Mouse (Mus musculus) limb, embryonic 14.5 days (tissue): Measurements from ENCODE around the gene Dip2c. TPM values are rescaled to one million over a fixed set of nuclear protein-coding genes. Genes with fewer than 3 reads are reported as not detected.

ENCODE experiments used
- ATAC-seq: fragments of 200-750 bp; cut with Nextera tagmentation; 2 replicates; pipeline ENCODE4 v1.8.0; 2017; ENCODE audit warnings: low read depth, moderate number of reproducible peaks, moderate TSS enrichment; ENCODE audit not compliant: low FRiP score
- DNase-seq: peaks from one replicate; pipeline ENCODE4 v3.0.0-alpha.2; 2015; ENCODE audit warnings: low spot score
- H3K27ac ChIP-seq: fragments of 300-500 bp; sonication (generic); replicated peaks from 2 replicates; pipeline ENCODE4 v1.5.1; 2014; ENCODE audit warnings: low read depth, mild to moderate bottlenecking, low read length, moderate library complexity, mixed read lengths
- H3K27me3 ChIP-seq: fragments of 300-500 bp; sonication (generic); 2 replicates; pipeline ENCODE4 v1.6.1; 2014; ENCODE audit warnings: low read length, mixed read lengths; ENCODE audit not compliant: control insufficient read depth, insufficient read depth
- H3K36me3 ChIP-seq: fragments of 300-500 bp; sonication (generic); 2 replicates; pipeline ENCODE4 v1.6.1; 2014; ENCODE audit warnings: mild to moderate bottlenecking, low read length, moderate library complexity, mixed read lengths; ENCODE audit not compliant: control insufficient read depth, insufficient read depth
- H3K4me1 ChIP-seq: fragments of 300-500 bp; sonication (generic); 2 replicates; pipeline ENCODE4 v1.6.1; 2014; ENCODE audit warnings: antibody characterized with exemption, low read length, mixed read lengths; ENCODE audit not compliant: control insufficient read depth, insufficient read depth
- H3K4me2 ChIP-seq: fragments of 300-500 bp; sonication (generic); replicated peaks from 2 replicates; pipeline ENCODE4 v1.6.1; 2014; ENCODE audit warnings: low read depth, mild to moderate bottlenecking, low read length, moderate library complexity; ENCODE audit not compliant: severe bottlenecking
- H3K4me3 ChIP-seq: fragments of 300-500 bp; sonication (generic); replicated peaks from 2 replicates; pipeline ENCODE4 v1.5.1; 2014; ENCODE audit warnings: low read length
- H3K9ac ChIP-seq: fragments of 300-500 bp; sonication (generic); 2 replicates; pipeline ENCODE4 v1.6.1; 2014; ENCODE audit warnings: mild to moderate bottlenecking, low read depth, low read length, moderate library complexity; ENCODE audit not compliant: severe bottlenecking
- H3K9me3 ChIP-seq: fragments of 300-500 bp; sonication (generic); 2 replicates; pipeline ENCODE4 v1.6.1; 2016; ENCODE audit warnings: low read length; ENCODE audit not compliant: control insufficient read depth
- POLR2A ChIP-seq: fragments of 200-500 bp; IDR thresholded peaks from 2 replicates; pipeline ENCODE4 v1.8.0; 2012; ENCODE audit warnings: inconsistent platforms, mild to moderate bottlenecking, moderate library complexity, borderline replicate concordance; ENCODE audit not compliant: insufficient read depth, insufficient read length; ENCODE audit errors: extremely low read depth
- WGBS: fragments of 180-500 bp; shearing (Covaris S2); extraction: QIAGEN DNeasy Blood & Tissue Kit; methylation state at CpG from one replicate; pipeline ENCODE4 v1.1.7; 2014; 5-methylcytosine and 5-hydroxymethylcytosine counted together
- polyA plus RNA-seq, 2 experiments: library from polyadenylated mRNA; depleted of rRNA in 1 of 2; stranded (reverse) in 1 of 2; unstranded in 1 of 2; fragments of >200 nt; fragmentation: Nextera tagmentation in 1 of 2; extraction: Ambion mirVana in 1 of 2; gene quantifications; 2 replicates each; pipeline versions ENCODE4 v1.2.1 to v1.2.3; 2012 to 2014

Dip2c gene
- polyA plus RNA-seq (2012; rRNA removed), result 11.1 and 13.0 TPM in 2 replicates
- polyA plus RNA-seq (2014; fragmentation: Nextera tagmentation; extraction: Ambion mirVana), result 10.6 and 11.5 TPM in 2 replicates

DNA sequence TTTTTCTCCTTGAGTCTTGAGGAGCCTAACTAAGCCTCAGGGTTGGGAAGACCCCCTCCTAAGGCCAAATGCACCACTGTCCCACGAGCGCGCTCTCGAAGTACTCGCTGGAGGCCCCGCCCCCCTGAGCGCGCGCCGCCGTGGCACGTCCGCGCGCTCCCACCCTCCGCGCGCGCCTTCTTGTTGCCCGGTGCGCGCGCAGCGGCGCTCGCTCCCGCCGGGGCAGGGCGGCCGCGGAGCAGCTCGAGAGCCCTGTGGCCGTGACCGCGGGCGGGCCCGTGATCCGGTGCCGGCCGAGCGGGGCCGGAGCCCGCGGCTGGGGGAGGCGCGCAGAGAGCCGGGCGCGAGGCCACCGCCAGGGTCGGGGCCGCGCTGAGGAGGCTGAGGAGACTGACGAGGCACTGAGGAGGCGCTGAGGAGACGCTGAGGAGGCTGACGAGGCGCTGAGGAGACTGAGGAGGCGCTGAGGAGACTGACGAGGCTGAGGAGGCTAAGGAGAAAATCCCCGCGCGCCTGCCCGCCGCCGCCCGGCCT lies at the start of gene Dip2c:
Dip2c (plus strand) TSS at position 207 of the 534 bp plus-strand sequence.
- DNase-seq (peak; percentile 91), ATAC-seq (peak; percentile 86)
- no peaks in the 10 kb centered on the region for H3K27me3 ChIP-seq
- peaks cover 9% of the 10 kb centered on the region; the same call in 1 of the 2 replicates for H3K4me1 ChIP-seq
- no peaks in the 10 kb centered on the region for H3K36me3 ChIP-seq
- peak within 1 kb of the TSS; percentile 93 for H3K27ac ChIP-seq
- H3K4me2 ChIP-seq, result peak within 1 kb of the TSS; percentile 82
- WGBS, result 1% methylated on average over 54 of the region's 67 CpGs
- peak within 1 kb of the TSS; percentile 89 for H3K4me3 ChIP-seq
- peak within 1 kb of the TSS; percentile 97 for H3K9ac ChIP-seq
- TF ChIP-seq POLR2A, result peak; percentile 80; the same call in 1 of the 2 replicates
- H3K9me3 ChIP-seq, result no peaks in the 10 kb centered on the region

DNA sequence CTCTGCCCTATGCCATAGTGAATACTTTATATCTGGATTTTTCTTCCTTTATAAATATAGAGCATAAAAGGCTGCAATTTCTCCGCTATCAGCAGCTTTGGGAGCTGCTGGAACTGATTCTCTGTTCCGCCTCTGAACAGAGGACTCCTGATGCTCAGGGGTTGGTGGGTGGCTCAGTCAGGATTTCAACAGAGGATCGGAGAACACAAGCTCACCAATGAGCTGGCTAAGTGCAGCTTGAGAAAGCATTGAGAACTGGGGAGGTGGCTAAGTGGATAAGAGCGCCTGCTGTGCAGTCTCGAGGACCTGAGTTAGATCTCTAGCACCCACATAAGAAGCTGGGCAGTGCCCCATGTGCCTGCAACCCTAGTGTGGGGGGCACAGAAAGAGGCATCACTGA lies 49.2 kb upstream of the Dip2c start:
- Histone ChIP-seq H3K27me3 (no peaks in the 10 kb centered on the region), H3K4me3 (no peak overlapping the region), H3K4me2 (no peak overlapping the region), H3K36me3 (no peaks in the 10 kb centered on the region), H3K27ac (no peak overlapping the region), H3K9me3 (no peaks in the 10 kb centered on the region), H3K4me1 (no peaks in the 10 kb centered on the region), H3K9ac (no peak overlapping the region)
- TF ChIP-seq POLR2A, result no peak
- DNase-seq (no peak), ATAC-seq (no peak)
- 81% methylated on average over 5 of the region's 5 CpGs for WGBS

DNA sequence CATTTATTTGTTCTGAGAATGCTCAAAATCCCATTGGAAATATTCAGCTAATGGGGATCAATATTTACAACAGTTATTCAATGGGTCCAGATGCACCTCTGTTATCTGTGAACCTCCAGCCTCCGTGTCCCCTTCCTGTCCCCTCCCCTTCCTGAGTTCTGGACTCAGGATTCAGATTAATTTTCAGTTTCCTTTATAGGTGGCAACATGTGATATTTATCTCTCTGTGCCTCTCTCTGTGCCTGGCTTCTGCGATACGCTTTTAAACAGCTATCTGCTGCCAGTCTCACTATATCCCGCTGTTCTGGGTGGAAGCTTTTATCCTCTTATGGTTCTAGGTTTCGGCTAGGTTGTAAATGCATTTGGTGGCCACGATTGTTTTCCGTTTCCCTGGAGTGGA lies 38.8 kb upstream of the Dip2c start:
- Histone ChIP-seq H3K4me3 (no peak overlapping the region), H3K9me3 (no peaks in the 10 kb centered on the region), H3K4me2 (no peak overlapping the region), H3K9ac (no peak overlapping the region), H3K36me3 (no peaks in the 10 kb centered on the region), H3K4me1 (no peaks in the 10 kb centered on the region), H3K27me3 (no peaks in the 10 kb centered on the region), H3K27ac (no peak overlapping the region)
- DNase-seq (no peak), ATAC-seq (no peak)
- TF ChIP-seq POLR2A, result no peak
- WGBS, result 86% methylated on average over 7 of the region's 7 CpGs

DNA sequence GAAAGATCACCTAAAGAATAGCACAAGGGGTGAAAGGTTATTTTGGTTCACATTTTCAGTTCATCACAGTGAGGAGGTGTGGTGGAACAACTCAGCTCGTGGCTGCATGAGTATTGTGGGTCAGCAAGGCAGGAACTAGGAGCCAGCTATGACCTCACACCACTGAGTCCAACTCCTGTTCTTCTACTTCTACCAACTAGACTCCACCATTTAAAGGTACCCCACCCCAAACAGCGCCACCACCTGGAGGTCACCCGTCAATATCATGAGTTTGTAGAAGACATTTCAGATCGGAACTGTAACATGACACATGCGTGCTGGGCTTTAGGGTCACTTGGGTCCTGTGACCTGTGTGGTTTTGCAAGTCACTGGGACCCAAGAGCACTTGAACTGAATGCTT lies 37.2 kb upstream of the Dip2c start:
- ATAC-seq (no peak), DNase-seq (no peak)
- no peaks in the 10 kb centered on the region for H3K36me3 ChIP-seq
- no peak overlapping the region for H3K27ac ChIP-seq
- H3K27me3 ChIP-seq, result no peaks in the 10 kb centered on the region
- H3K4me1 ChIP-seq, result no peaks in the 10 kb centered on the region
- no peak for TF ChIP-seq POLR2A
- WGBS, result 80% methylated on average over 5 of the region's 5 CpGs
- H3K4me2 ChIP-seq, result no peak overlapping the region
- H3K9me3 ChIP-seq, result no peaks in the 10 kb centered on the region
- no peak overlapping the region for H3K9ac ChIP-seq
- no peak overlapping the region for H3K4me3 ChIP-seq

DNA sequence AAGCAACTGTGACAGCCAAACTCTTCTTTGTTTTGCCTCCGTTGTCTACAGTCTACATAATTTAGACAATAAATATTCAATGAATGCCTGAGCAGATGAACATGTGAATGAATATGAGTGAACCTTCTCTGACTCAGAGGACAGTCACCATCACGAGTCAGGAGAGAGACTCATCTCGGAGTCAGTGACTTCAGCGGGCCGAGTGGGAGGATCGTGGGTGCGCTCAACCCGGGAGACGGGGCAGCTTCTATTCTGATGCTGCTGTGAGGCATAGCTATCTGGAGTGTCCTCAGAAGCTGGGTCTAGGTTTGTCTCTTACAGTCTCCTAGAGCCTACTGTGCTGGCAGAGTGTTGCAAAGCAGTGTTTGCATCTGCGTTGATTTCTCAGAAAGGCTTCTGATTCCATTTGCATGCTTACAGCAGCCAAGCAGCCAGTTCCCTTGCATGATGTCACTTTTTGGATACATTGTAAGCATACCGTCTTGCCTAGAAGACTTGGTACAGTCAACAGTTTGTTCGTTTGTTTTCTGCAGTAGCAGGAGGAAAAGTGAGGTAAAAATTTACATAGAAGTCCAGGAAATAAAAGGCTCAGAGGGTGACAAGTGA lies 36.6 kb upstream of the Dip2c start:
- Histone ChIP-seq H3K9me3 (no peaks in the 10 kb centered on the region), H3K9ac (no peak overlapping the region), H3K4me1 (no peaks in the 10 kb centered on the region), H3K4me2 (no peak overlapping the region), H3K27me3 (no peaks in the 10 kb centered on the region), H3K27ac (no peak overlapping the region), H3K36me3 (no peaks in the 10 kb centered on the region), H3K4me3 (no peak overlapping the region)
- no peak for DNase-seq
- 87% methylated on average over 12 of the region's 12 CpGs for WGBS
- TF ChIP-seq POLR2A, result no peak
- no peak for ATAC-seq
